Mouse (Mus musculus) heart, adult 2 months (tissue): ENCODE results near the gene Gpc5. TPM values are rescaled to one million over a fixed set of nuclear protein-coding genes. Genes with fewer than 3 reads are reported as not detected.

Source experiments
- DNase-seq, 2 experiments: peaks; one replicate each; pipeline ENCODE4 v3.0.0; 2021
- H3K27ac ChIP-seq: fragments of 200-600 bp; 2 replicates; pipeline ENCODE4 v1.8.1; 2022
- H3K27me3 ChIP-seq: fragments of 200-500 bp; 2 replicates; pipeline ENCODE4 v1.6.1; 2012; ENCODE audit warnings: mild to moderate bottlenecking, low read length, inconsistent platforms, mixed read lengths; ENCODE audit not compliant: control insufficient read depth, insufficient read depth
- H3K36me3 ChIP-seq: fragments of 200-500 bp; 2 replicates; pipeline ENCODE4 v1.6.1; 2012; ENCODE audit warnings: low read length, inconsistent platforms; ENCODE audit not compliant: control insufficient read depth, insufficient read depth
- H3K4me1 ChIP-seq: fragments of 200-500 bp; 2 replicates; pipeline ENCODE4 v1.6.1; 2011; ENCODE audit warnings: low read length; ENCODE audit not compliant: control insufficient read depth, insufficient read depth
- H3K4me3 ChIP-seq: fragments of 200-600 bp; 2 replicates; pipeline ENCODE4 v1.8.1; 2022
- H3K79me2 ChIP-seq: fragments of 200-500 bp; replicated peaks from 2 replicates; pipeline ENCODE4 v1.6.1; 2012; ENCODE audit warnings: mild to moderate bottlenecking, inconsistent platforms, low read length, moderate library complexity, mixed read lengths; ENCODE audit not compliant: control insufficient read depth, insufficient read depth
- H3K9ac ChIP-seq: fragments of 200-500 bp; 2 replicates; pipeline ENCODE4 v1.6.1; 2012; ENCODE audit warnings: low read depth, mild to moderate bottlenecking, control low read depth, inconsistent platforms, low read length, mixed read lengths
- CTCF ChIP-seq: fragments of 200-600 bp; IDR thresholded peaks from 2 replicates; pipeline ENCODE4 v1.8.1; 2022; ENCODE audit warnings: antibody characterized with exemption, mild to moderate bottlenecking, moderate library complexity
- EP300 ChIP-seq: fragments of 200-500 bp; IDR thresholded peaks from 2 replicates; pipeline ENCODE4 v1.6.1; 2011; ENCODE audit warnings: low read depth, low read length, control low read depth; ENCODE audit not compliant: insufficient read depth
- POLR2A ChIP-seq: fragments of 200-500 bp; IDR thresholded peaks from 2 replicates; pipeline ENCODE4 v1.6.1; 2011; ENCODE audit warnings: mild to moderate bottlenecking, low read depth, low read length, control low read depth; ENCODE audit not compliant: insufficient read depth
- WGBS: fragments of 180-500 bp; shearing (Covaris S2); methylation state at CpG from one replicate; pipeline ENCODE4 v1.1.7; 2018; 5-methylcytosine and 5-hydroxymethylcytosine counted together
- intact Hi-C: fragments of 180-260 bp; cut with DNase I; formaldehyde crosslinking; loops from one replicate; pipeline ENCODE4 v1.15.1; 2025
- polyA plus RNA-seq: library from polyadenylated mRNA; depleted of rRNA; stranded (reverse); fragments of >200 nt; gene quantifications from 2 replicates; pipeline ENCODE4 v1.2.3, GENCODE M21; 2012
- total RNA-seq, 2 experiments: library from RNA; stranded (reverse); gene quantifications; 2 replicates each; pipeline ENCODE4 v1.2.3; 2021

The Gpc5 gene
- total and polyA plus RNA-seq, 3 experiments: not detected

GRCm38 (mm10) chr14:115620473-115620872 is 528.5 kb downstream of the Gpc5 start:
- Histone ChIP-seq H3K4me1 (no peaks in the 10 kb centered on the region), H3K4me3 (no peak overlapping the region), H3K27ac (no peak overlapping the region), H3K79me2 (no peaks in the 10 kb centered on the region), H3K27me3 (no peaks in the 10 kb centered on the region), H3K9ac (no peak overlapping the region), H3K36me3 (no peaks in the 10 kb centered on the region)
- TF ChIP-seq CTCF: no peak
- no peak for TF ChIP-seq EP300
- TF ChIP-seq POLR2A: no peak
- DNase-seq: no peak
- intact Hi-C loops: no loop called here

- Histone ChIP-seq H3K4me3 (no peak overlapping the region), H3K4me1 (no peaks in the 10 kb centered on the region), H3K9ac (no peak overlapping the region), H3K79me2 (no peaks in the 10 kb centered on the region), H3K27me3 (no peaks in the 10 kb centered on the region), H3K27ac (no peak overlapping the region), H3K36me3 (no peaks in the 10 kb centered on the region)
- TF ChIP-seq POLR2A: no peak
- TF ChIP-seq EP300: no peak
- no peak for TF ChIP-seq CTCF
- intact Hi-C loops: no loop called here
- no peak for DNase-seq
- 87% methylated on average over 7 of the region's 7 CpGs for WGBS
Observed at GRCm38 (mm10) chr14:115631160-115631898, 539.3 kb downstream of the Gpc5 start.

- H3K4me3 ChIP-seq: no peak overlapping the region
- no peaks in the 10 kb centered on the region for H3K27me3 ChIP-seq
- no peaks in the 10 kb centered on the region for H3K79me2 ChIP-seq
- DNase-seq: no peak
- TF ChIP-seq CTCF (no peak), EP300 (no peak), POLR2A (no peak)
- no peak overlapping the region for H3K27ac ChIP-seq
- H3K4me1 ChIP-seq: no peaks in the 10 kb centered on the region
- no peak overlapping the region for H3K9ac ChIP-seq
- intact Hi-C loops: no loop called here
- H3K36me3 ChIP-seq: no peaks in the 10 kb centered on the region
- 83% methylated on average over 1 of the region's 1 CpGs for WGBS
Observed at GRCm38 (mm10) chr14:115633311-115633710, 541.3 kb downstream of the Gpc5 start.

- Histone ChIP-seq H3K9ac (no peak overlapping the region), H3K27ac (no peak overlapping the region), H3K36me3 (no peaks in the 10 kb centered on the region), H3K27me3 (no peaks in the 10 kb centered on the region), H3K79me2 (no peaks in the 10 kb centered on the region), H3K4me1 (no peaks in the 10 kb centered on the region), H3K4me3 (no peak overlapping the region)
- WGBS: 77% methylated on average over 2 of the region's 2 CpGs
- DNase-seq: no peak
- TF ChIP-seq POLR2A: no peak
- intact Hi-C loops: no loop called here
Observed at GRCm38 (mm10) chr14:115679875-115680274, 587.9 kb downstream of the Gpc5 start.

GRCm38 (mm10) chr14:115746013-115746412 is 654.0 kb downstream of the Gpc5 start:
- intact Hi-C loops: no loop called here

GRCm38 (mm10) chr14:115760241-115760640 is 668.2 kb downstream of the Gpc5 start:
- Histone ChIP-seq H3K4me1 (no peaks in the 10 kb centered on the region), H3K9ac (no peak overlapping the region), H3K4me3 (no peak overlapping the region), H3K79me2 (no peaks in the 10 kb centered on the region), H3K27me3 (no peaks in the 10 kb centered on the region), H3K27ac (no peak overlapping the region), H3K36me3 (no peaks in the 10 kb centered on the region)
- WGBS: 67% methylated on average over 5 of the region's 5 CpGs
- TF ChIP-seq CTCF (no peak), POLR2A (no peak), EP300 (no peak)
- intact Hi-C loops: no loop called here
- DNase-seq: no peak

More at GRCm38 (mm10) chr14:115746013-115746412, 654.0 kb downstream of the Gpc5 start:
- H3K9ac ChIP-seq: no peak overlapping the region
- no peaks in the 10 kb centered on the region for H3K4me1 ChIP-seq
- no peaks in the 10 kb centered on the region for H3K36me3 ChIP-seq
- H3K79me2 ChIP-seq: no peaks in the 10 kb centered on the region
- H3K4me3 ChIP-seq: no peak overlapping the region
- no peak for TF ChIP-seq POLR2A
- TF ChIP-seq EP300: no peak
- no peak for TF ChIP-seq CTCF
- WGBS: 85% methylated on average over 1 of the region's 1 CpGs
- no peak overlapping the region for H3K27ac ChIP-seq
- no peaks in the 10 kb centered on the region for H3K27me3 ChIP-seq
- no peak for DNase-seq
